Mouse (Mus musculus) layer of hippocampus, adult 8-10 months (tissue): Measurements from ENCODE around the gene Ddx5. TPM values are rescaled to one million over a fixed set of nuclear protein-coding genes. Genes with fewer than 3 reads are reported as not detected.
A peak's percentile ranks its signal among the peaks of the same experiment; 100 is the strongest.
"Not testable (repeated sequence)": the region's sequence is repeated elsewhere in the genome, so short reads cannot be mapped to it uniquely, and the experiment has no call there.

Source experiments
- DNase-seq, 2 experiments: peaks; one replicate each; pipeline ENCODE4 v3.0.0; 2022; ENCODE audit warnings: low spot score in 2 of 2
- total RNA-seq, 4 experiments: library from RNA; stranded (reverse); gene quantifications; 2 replicates each; pipeline ENCODE4 v1.2.4; 2022

Ddx5 gene
- total RNA-seq, 4 experiments from 2014 or later, result 697 to 742 (median 710) TPM

- DNase-seq, result no peak
Measured at GRCm38 (mm10) chr11:106762139-106762799, 26.7 kb downstream of the Ddx5 start.

GRCm38 (mm10) chr11:106760511-106760910, 28.5 kb downstream of the Ddx5 start:
- no peak for DNase-seq

DNA sequence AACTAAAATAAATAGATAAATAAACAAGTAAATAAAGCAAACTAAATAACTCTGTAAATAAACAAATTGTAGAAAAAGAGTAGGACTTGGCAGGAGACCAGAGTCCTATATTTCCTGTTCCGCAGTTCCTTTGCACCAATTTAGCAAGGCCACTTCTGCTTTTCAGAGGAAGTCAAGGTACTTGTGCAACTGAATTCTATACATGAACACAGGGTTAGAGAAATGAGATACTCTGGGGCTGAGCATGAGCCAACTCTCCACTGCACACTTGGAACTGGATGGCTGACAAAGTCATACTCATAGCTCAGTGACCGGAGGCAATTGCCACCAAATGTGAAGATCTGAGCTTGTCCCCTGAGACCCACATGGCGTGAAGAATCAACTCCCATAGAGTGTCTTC, 30.0 kb downstream of the Ddx5 start:
- DNase-seq, result no peak

GRCm38 (mm10) chr11:106755583-106755982, 33.4 kb downstream of the Ddx5 start:
- no peak for DNase-seq

GRCm38 (mm10) chr11:106753314-106753713, 35.7 kb downstream of the Ddx5 start:
- no peak for DNase-seq

DNA sequence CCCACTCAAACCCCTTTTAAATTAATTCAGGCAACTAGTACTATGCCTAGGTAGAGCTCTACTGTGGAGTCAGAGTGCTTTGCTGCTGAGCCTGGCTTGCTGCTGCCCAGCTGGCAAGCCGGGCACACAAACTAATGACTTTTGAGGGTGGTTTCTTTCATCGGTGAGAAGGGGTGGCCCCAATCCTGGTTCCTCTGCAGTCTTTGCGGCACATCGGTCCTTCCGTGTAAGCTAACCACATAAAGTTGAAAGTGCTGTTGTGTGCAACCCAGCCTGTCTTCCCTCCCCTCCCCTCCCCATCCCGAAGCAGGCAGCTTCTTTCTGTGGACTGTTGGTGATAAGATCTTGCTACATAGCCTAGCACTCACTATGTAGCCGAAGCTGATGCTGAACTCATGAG, 36.9 kb downstream of the Ddx5 start:
- DNase-seq, result no peak

DNA sequence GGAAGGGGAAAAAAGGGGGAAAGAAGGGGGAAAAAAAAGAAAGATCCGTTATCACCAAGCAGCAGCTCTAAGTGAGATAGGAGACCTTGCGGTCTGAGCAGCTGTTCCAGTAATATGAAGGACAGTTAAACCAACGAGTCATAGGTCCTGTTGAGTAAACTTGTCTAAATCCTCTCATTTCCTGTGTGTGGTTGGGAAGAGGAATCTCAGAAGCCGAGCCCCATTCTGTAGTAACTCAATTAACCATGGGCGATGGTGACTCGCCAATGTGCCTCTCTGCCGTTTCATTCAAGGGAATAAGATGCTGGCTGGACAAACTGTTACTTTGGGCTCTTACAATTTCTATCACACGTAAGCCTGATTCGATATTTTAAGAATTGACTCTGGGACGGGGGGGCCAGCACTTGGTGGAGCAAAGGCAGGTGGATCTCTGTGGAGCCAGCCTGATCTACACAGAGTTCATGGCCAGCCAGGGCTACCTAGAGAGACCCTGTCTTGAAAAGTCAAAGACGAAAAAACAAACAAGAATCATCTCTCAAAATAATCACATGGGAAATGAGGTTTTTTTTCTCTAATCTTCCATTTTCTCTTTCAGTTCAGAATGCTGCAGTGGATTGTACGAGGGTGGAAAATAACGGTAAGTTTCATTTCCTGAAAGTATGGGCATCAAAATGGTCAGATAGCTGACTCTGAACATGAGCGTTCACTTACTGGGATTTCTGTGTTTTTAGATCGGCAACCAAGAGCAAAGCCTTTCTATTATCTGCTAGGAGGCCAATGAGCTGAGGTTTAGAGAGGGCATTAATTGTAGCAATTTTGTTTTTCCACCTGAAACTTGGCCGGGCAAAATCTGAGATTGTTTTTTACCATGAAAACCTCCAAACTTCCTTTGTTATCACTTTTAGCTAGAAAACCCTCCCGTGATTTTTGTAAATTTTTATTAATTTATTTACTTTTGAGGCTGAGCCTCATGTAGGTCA, 37.7 kb downstream of the Ddx5 start, which contains the start of gene Milr1:
Gene Milr1, plus strand, starts transcription at position 188 of the 980 bp plus-strand sequence.
- no peak for DNase-seq

GRCm38 (mm10) chr11:106750121-106750751, 38.7 kb downstream of the Ddx5 start, which contains the start of gene Pecam1:
TSS of gene Pecam1 (minus strand) at chr11:106750628.
- no peak for DNase-seq

DNA sequence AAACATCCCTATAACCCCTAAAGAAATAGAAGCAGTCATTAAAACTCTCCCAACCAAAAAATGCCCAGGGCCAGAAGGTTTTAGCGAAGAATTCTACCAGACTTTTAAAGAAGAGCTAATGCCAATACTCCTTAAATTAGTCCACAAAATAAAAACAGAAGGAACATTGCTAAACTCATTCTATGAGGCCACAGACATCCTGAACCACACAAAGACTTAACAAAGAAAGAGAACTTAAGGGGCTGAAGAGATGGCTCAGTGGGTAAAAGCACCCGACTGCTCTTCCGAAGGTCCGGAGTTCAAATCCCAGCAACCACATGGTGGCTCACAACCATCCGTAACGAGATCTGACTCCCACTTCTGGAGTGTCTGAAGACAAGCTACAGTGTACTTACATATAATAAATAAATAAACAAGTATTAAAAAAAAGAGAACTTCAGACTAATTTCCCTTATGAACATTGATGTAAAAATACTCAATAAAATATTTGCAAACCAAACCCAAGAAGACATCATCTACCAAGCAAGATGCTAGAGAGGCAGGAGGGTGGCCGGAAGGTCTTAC, 39.3 kb downstream of the Ddx5 start:
- DNase-seq, result not testable (repeated sequence)

DNA sequence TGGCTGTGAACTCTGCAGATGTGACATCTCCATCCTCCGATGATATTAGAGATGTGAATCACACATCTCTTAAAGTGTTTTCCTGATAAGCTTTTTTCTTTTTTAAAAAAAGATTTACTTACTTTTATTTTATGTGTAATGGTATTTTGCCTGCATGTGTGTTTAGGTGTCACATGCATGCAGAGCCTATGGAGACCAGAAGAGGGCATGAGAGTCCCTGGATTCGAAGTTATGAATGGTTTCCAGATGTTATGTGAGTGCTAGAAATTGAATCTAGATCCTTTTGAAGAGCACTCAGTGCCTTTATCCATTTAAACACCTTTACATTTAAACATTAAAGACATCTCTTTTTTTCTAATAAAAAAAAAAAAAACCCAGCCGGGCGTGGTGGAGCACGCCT, 44.0 kb downstream of the Ddx5 start:
- DNase-seq, result no peak

GRCm38 (mm10) chr11:106742388-106742841, 46.6 kb downstream of the Ddx5 start:
- no peak for DNase-seq

DNA sequence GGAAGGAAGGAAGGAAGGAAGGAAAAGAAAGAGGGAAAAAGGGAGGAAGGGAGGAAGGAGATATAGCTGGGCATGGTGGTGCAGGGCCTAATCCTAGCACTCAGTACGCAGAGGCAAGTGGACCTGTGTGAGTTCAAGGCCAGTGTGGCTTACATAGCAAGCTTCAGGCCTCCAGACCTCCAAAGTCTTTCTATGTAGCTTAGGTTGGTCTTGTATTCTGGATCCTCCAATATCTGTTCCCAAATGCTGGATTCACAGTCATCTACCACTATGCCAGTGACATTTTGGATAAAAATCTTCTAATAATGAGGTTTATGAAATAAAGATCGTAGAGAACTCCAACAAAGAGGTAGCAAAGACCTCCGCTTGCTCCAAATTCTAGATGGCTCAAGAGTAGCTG, 47.2 kb downstream of the Ddx5 start:
- no peak for DNase-seq

- DNase-seq, result no peak
Measured at GRCm38 (mm10) chr11:106741232-106741631, 47.8 kb downstream of the Ddx5 start.

- not testable (repeated sequence) for DNase-seq
Measured at GRCm38 (mm10) chr11:106740724-106741123, 48.3 kb downstream of the Ddx5 start.

- DNase-seq, result no peak
Measured at GRCm38 (mm10) chr11:106739116-106739515, 49.9 kb downstream of the Ddx5 start.

DNA sequence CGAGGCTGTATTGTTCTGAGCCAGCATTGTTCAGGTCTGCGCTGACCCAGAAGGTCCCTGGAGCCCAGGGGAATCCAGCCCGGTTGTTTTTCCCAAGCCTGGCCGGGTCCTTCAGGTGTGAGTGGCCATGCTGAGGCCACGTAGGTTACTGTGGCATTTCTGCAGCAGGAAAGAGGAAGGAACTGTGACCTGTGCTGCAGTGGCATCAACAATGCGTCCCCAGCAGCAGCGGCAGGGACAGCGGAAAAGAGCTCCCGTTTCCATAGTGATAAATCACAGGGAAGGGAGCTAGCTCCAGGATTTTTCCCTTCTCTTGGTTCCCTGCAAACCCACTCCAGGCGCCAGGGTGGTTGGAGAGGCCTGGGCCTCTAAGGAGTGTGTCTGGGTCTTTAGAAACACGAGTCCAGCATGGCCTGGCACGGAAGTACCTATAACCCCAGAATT, 51.8 kb downstream of the Ddx5 start:
- DNase-seq, result peak; percentile 15 to 44

- DNase-seq, result no peak
Measured at GRCm38 (mm10) chr11:106736614-106737013, 52.4 kb downstream of the Ddx5 start.

DNA sequence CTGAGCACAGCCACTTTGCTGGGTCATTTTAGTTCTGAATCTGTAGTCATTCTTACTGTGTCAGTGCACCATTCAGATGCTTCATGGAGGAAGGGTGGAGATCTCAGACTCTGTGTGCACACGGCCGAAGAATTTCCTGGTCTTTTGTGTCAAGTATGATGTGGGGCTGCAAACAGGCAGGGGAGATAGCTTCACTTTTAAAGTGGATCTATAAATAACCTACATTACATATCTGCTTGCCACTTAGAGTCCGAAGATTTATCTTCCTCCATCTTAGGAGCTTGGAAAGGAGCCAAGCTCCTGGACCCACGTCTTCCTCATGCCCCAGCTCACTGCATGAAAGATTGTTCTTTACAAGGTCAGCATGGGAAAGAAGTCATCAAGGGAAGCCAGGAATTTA, 58.3 kb downstream of the Ddx5 start:
- no peak for DNase-seq
